Comparison of ENCODE assay signal across 31 mouse cellular contexts in genomic region chr7:140679591-140679990, GRCm38 (mm10). TPM values are rescaled to one million over a fixed set of nuclear protein-coding genes. Genes with fewer than 3 reads are reported as not detected.
"Had no signal": no experiment of that assay in that cellular context is flagged by ENCODE, and none has a peak within 500 bp of the region (broad histone marks: within the 10 kb centered on the region; RNA-seq: fewer than 3 reads in every experiment).

No protein-coding gene starts in this region.

RNA-seq across cellular contexts. Expression of gene Olfr45, which starts 2.2 kb away (rescaled TPM):
- polyA plus RNA-seq: limb, embryonic 10.5 days; limb, embryonic 12.5 days; limb, embryonic 15.5 days; liver, adult 2 months; liver, embryonic 11.5 days; liver, embryonic 12.5 days; liver, embryonic 13.5 days; liver, embryonic 14.5 days; liver, embryonic 15.5 days; liver, embryonic 16.5 days; liver, postnatal 0 days; lung, adult 2 months; lung, embryonic 14.5 days; lung, embryonic 15.5 days; lung, embryonic 16.5 days; lung, postnatal 0 days; macrophage; midbrain, embryonic 10.5 days; midbrain, embryonic 11.5 days; midbrain, embryonic 12.5 days; midbrain, embryonic 13.5 days; midbrain, embryonic 14.5 days; midbrain, embryonic 15.5 days; midbrain, embryonic 16.5 days; midbrain, postnatal 0 days; myocyte; neural tube, embryonic 11.5 days; neural tube, embryonic 12.5 days had no signal

RNA-seq across cellular contexts. Expression of gene Olfr541, which starts 17.5 kb away (rescaled TPM):
- polyA plus RNA-seq: limb, embryonic 10.5 days; limb, embryonic 11.5 days; limb, embryonic 12.5 days; limb, embryonic 13.5 days; limb, embryonic 14.5 days; limb, embryonic 15.5 days; liver, embryonic 11.5 days; liver, embryonic 12.5 days; liver, embryonic 13.5 days; liver, embryonic 14.5 days; liver, embryonic 15.5 days; liver, embryonic 16.5 days; liver, postnatal 0 days; lung, adult 2 months; lung, embryonic 14.5 days; lung, embryonic 15.5 days; lung, embryonic 16.5 days; lung, postnatal 0 days; macrophage; midbrain, embryonic 10.5 days; midbrain, embryonic 11.5 days; midbrain, embryonic 12.5 days; midbrain, embryonic 13.5 days; midbrain, embryonic 14.5 days; midbrain, embryonic 15.5 days; midbrain, embryonic 16.5 days; midbrain, postnatal 0 days; myocyte; neural tube, embryonic 11.5 days; neural tube, embryonic 12.5 days had no signal

RNA-seq across cellular contexts. Expression of gene Olfr539, which starts 19.9 kb away (rescaled TPM):
- polyA plus RNA-seq: limb, embryonic 10.5 days; limb, embryonic 11.5 days; limb, embryonic 12.5 days; liver, adult 2 months; liver, embryonic 11.5 days; liver, embryonic 12.5 days; liver, embryonic 13.5 days; liver, embryonic 14.5 days; liver, embryonic 15.5 days; liver, embryonic 16.5 days; liver, postnatal 0 days; lung, adult 2 months; lung, embryonic 14.5 days; lung, embryonic 15.5 days; lung, embryonic 16.5 days; lung, postnatal 0 days; macrophage; midbrain, embryonic 10.5 days; midbrain, embryonic 11.5 days; midbrain, embryonic 12.5 days; midbrain, embryonic 14.5 days; midbrain, embryonic 15.5 days; myocyte; neural tube, embryonic 11.5 days; neural tube, embryonic 12.5 days had no signal

RNA-seq across cellular contexts. Expression of gene Olfr53, which starts 33.3 kb away (rescaled TPM):
- polyA plus RNA-seq: limb, embryonic 10.5 days; limb, embryonic 11.5 days; limb, embryonic 12.5 days; limb, embryonic 13.5 days; limb, embryonic 14.5 days; limb, embryonic 15.5 days; liver, adult 2 months; liver, embryonic 11.5 days; liver, embryonic 12.5 days; liver, embryonic 13.5 days; liver, embryonic 14.5 days; liver, embryonic 15.5 days; liver, embryonic 16.5 days; liver, postnatal 0 days; lung, adult 2 months; lung, embryonic 14.5 days; lung, embryonic 15.5 days; lung, embryonic 16.5 days; lung, postnatal 0 days; macrophage; midbrain, embryonic 10.5 days; midbrain, embryonic 11.5 days; midbrain, embryonic 12.5 days; midbrain, embryonic 13.5 days; midbrain, embryonic 14.5 days; midbrain, embryonic 15.5 days; midbrain, embryonic 16.5 days; midbrain, postnatal 0 days; myocyte; neural tube, embryonic 11.5 days; neural tube, embryonic 12.5 days had no signal

RNA-seq across cellular contexts. Expression of gene Olfr61, which starts 50.8 kb away (rescaled TPM):
- polyA plus RNA-seq: limb, embryonic 10.5 days; limb, embryonic 11.5 days; limb, embryonic 12.5 days; limb, embryonic 13.5 days; limb, embryonic 14.5 days; limb, embryonic 15.5 days; liver, adult 2 months; liver, embryonic 11.5 days; liver, embryonic 12.5 days; liver, embryonic 13.5 days; liver, embryonic 14.5 days; liver, embryonic 15.5 days; liver, embryonic 16.5 days; liver, postnatal 0 days; lung, adult 2 months; lung, embryonic 14.5 days; lung, embryonic 15.5 days; lung, embryonic 16.5 days; lung, postnatal 0 days; macrophage; midbrain, embryonic 10.5 days; midbrain, embryonic 11.5 days; midbrain, embryonic 12.5 days; midbrain, embryonic 13.5 days; midbrain, embryonic 14.5 days; midbrain, embryonic 15.5 days; midbrain, embryonic 16.5 days; midbrain, postnatal 0 days; myocyte; neural tube, embryonic 11.5 days; neural tube, embryonic 12.5 days had no signal
